Mouse (Mus musculus): ENCODE results near the gene Coro7.

DNA sequence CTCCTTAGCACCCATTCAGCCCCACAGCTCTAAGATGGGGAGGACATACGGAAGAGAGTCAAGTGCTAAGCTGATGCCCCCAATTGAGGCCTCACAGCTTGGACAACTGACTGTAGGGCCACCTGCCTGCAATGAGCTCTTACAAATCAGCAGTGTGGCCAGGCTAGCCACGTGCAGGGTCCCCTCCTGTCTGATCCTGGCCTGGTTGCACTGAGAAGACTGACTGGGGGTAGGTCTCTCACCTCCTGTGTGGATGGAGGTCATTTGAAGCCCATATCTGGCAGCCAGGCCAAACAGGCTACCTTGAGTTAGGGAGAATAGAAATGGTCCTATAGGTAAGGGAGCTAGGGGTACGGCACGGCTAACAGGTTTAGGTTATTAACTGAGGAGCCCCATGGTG lies 33.7 kb downstream of the Coro7 start:
- no peak for TF ChIP-seq FLI1 (IDR thresholded peaks at IDR 0.05; ENCODE audit: low read length)
- no peak for TF ChIP-seq GATA1 (IDR thresholded peaks at IDR 0.05; ENCODE audit: borderline replicate concordance, low read length)
